Mouse (Mus musculus): ENCODE results near the gene Bmp6. TPM values are rescaled to one million over a fixed set of nuclear protein-coding genes. Genes with fewer than 3 reads are reported as not detected.
A peak's percentile ranks its signal among the peaks of the same experiment; 100 is the strongest.

The Bmp6 gene
- polyA plus RNA-seq, 1 experiment from 2014 or later = 2.1 TPM

DNA sequence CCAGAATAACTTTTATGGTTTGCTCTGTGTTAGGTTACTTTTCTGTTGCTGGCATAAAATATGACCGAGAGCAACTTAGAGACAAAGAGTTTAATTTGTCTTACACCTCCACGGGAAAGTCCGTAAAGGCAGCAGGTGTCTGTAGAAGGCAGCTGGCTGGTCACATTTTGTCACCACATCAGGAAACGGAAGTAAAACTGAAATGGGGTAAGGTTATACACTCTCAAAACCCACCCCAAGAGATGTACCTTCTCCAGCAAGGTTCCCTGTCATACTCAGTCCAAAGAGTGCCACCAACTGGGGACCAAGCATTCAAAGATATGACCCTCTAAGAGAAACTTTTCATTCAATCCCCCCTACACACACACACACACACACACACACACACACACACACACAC, 201.8 kb downstream of the Bmp6 start:
- no peaks in the 10 kb centered on the region for H3K9me3 ChIP-seq
- WGBS = 85% methylated on average over 4 of the region's 4 CpGs
- no peak overlapping the region for H3K27ac ChIP-seq
- no peaks in the 10 kb centered on the region for H3K4me1 ChIP-seq
- no peak overlapping the region for H3K4me3 ChIP-seq
- peak; percentile 33 for DNase-seq (ENCODE audit: low spot score)
- H3K27me3 ChIP-seq (ENCODE audit: insufficient read depth, poor library complexity, severe bottlenecking) = no peaks in the 10 kb centered on the region
- no peaks in the 10 kb centered on the region for H3K36me3 ChIP-seq

DNA sequence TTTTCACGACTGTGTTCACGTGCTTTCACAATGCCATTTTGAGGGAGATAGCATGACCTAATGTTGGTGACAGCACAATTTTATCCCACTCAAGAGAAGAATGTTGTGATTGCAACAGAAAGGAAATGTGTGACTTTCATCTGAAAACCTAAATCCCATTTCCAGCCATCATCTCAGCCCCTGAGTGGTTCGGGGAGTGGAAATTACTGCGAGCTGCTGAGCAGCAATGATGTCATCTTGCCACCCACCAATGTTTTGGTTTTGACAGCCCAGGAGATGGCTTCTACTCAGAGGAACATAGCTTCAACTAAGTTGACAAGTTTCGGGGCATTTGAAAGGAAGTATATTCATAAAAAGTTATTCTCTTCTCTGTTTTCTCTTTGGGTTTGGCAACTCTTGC, 202.8 kb downstream of the Bmp6 start:
- WGBS = 81% methylated on average over 5 of the region's 5 CpGs
- no peak overlapping the region for H3K4me3 ChIP-seq
- H3K9me3 ChIP-seq = no peaks in the 10 kb centered on the region
- H3K27me3 ChIP-seq (ENCODE audit: insufficient read depth, poor library complexity, severe bottlenecking) = no peaks in the 10 kb centered on the region
- H3K36me3 ChIP-seq = no peaks in the 10 kb centered on the region
- DNase-seq (ENCODE audit: low spot score) = peak; percentile 58
- H3K4me1 ChIP-seq = no peaks in the 10 kb centered on the region
- no peak overlapping the region for H3K27ac ChIP-seq

DNA sequence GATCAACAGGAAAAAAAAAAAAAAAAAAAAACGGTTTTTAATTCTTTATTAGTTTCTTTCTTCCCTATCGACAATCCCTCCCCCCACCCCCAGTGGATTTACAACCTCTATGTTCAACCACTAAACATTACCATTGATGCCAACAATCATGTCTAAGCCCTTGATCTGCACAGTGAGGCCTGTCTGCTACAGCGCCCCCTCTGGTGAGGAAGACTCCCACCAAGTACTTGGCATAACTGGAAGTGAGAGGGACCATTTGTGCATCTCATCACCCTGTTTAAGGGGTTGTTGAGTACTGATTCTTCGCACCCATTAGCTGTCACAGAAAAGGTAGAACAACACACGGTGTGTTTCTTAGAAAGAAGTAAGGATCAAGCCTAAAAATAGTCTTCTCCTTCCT, 203.8 kb downstream of the Bmp6 start:
- no peak overlapping the region for H3K4me3 ChIP-seq
- H3K27ac ChIP-seq = no peak overlapping the region
- WGBS = 81% methylated on average over 5 of the region's 5 CpGs
- no peaks in the 10 kb centered on the region for H3K9me3 ChIP-seq
- H3K27me3 ChIP-seq (ENCODE audit: insufficient read depth, poor library complexity, severe bottlenecking) = no peaks in the 10 kb centered on the region
- H3K4me1 ChIP-seq = no peaks in the 10 kb centered on the region
- no peaks in the 10 kb centered on the region for H3K36me3 ChIP-seq
- peak; percentile 41 for DNase-seq (ENCODE audit: low spot score)

Other genes with a start within 250 kb of the Bmp6 start
- gene Dsp, start 193.8 kb upstream of the Bmp6 start, polyA plus RNA-seq (2016; fragmentation: Nextera tagmentation; extraction: Ambion mirVana) = 27.1 and 35.3 TPM in 2 replicates
- 29.7 and 34.1 TPM in 2 replicates for gene Snrnp48, start 140.2 kb upstream of the Bmp6 start, polyA plus RNA-seq (2016; fragmentation: Nextera tagmentation; extraction: Ambion mirVana)
- gene Txndc5, start 183.7 kb downstream of the Bmp6 start, polyA plus RNA-seq (2016; fragmentation: Nextera tagmentation; extraction: Ambion mirVana) = 242 and 256 TPM in 2 replicates

All from heart, embryonic 10.5 days (tissue).